Mouse (Mus musculus): Measurements from ENCODE around the gene Nlgn2.

Nlgn2 gene

GRCm38 (mm10) chr11:69793429-69793828 lies 44.2 kb downstream of the Nlgn2 start:
- no peak for DNase-seq

GRCm38 (mm10) chr11:69791420-69791819 lies 46.2 kb downstream of the Nlgn2 start:
- DNase-seq, result peak in 1 of 2 experiments; percentile 1

GRCm38 (mm10) chr11:69789431-69789830 lies 48.2 kb downstream of the Nlgn2 start:
- DNase-seq, result no peak

- DNase-seq, result no peak
Measured at GRCm38 (mm10) chr11:69787306-69787705, 50.3 kb downstream of the Nlgn2 start.

- DNase-seq, result peak; percentile 65 to 71
Measured at GRCm38 (mm10) chr11:69784793-69785272, 52.8 kb downstream of the Nlgn2 start.

- DNase-seq, result no peak
Measured at GRCm38 (mm10) chr11:69781828-69782227, 55.8 kb downstream of the Nlgn2 start.

- no peak for DNase-seq
Measured at GRCm38 (mm10) chr11:69778985-69779384, 58.6 kb downstream of the Nlgn2 start.

GRCm38 (mm10) chr11:69778258-69778982 lies 59.2 kb downstream of the Nlgn2 start:
- DNase-seq, result no peak

- no peak for DNase-seq
Measured at GRCm38 (mm10) chr11:69777504-69778257, 59.9 kb downstream of the Nlgn2 start.

GRCm38 (mm10) chr11:69776488-69776887 lies 61.1 kb downstream of the Nlgn2 start:
- DNase-seq, result no peak

- no peak for DNase-seq
Measured at GRCm38 (mm10) chr11:69775716-69776115, 61.9 kb downstream of the Nlgn2 start.

- no peak for DNase-seq
Measured at GRCm38 (mm10) chr11:69774961-69775360, 62.6 kb downstream of the Nlgn2 start.

All from lung, postnatal 4 days (tissue).